Mouse (Mus musculus): ENCODE results near the gene Ank3.

DNA sequence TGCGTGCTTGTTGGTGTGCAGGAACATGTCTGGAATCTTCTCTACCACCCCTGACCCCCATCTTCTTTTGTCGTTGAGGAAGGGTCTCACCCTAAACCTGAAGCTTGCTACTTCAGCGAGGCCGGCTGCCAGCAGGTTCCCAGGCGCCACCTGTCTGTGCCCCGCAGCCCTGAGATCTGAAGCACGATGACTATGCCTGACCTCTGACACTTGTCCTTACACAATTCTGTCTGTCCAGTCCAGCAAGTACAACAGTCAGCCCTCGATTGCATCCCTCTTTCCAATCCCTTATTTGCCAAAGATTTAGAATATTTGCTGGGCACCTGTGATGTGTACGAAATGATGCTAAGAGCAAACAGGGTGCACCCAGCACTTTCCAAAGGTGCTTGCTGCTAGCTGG, 497.0 kb downstream of the Ank3 start:
- TF ChIP-seq CTCF (IDR thresholded peaks at IDR 0.05; ENCODE audit: low read depth) (no peak), EP300 (IDR thresholded peaks at IDR 0.05; ENCODE audit: low read depth) (no peak)
